Mouse (Mus musculus) myocyte (in vitro differentiated cells): ENCODE measurements at regions not wholly inside any gene's neighbourhood (a gene's known extent, or its start where the extent isn't known, plus 50 kb on each side); places are given as distances from the start of the nearest gene placed in this dataset.

Source experiments
- H3K27me3 ChIP-seq: one replicate; pipeline ENCODE4 v1.6.1; 2011; ENCODE audit not compliant: control insufficient read depth, insufficient read depth, insufficient read length
- H3K36me3 ChIP-seq: one replicate; pipeline ENCODE4 v1.6.1; 2011; ENCODE audit not compliant: control insufficient read depth, insufficient read depth
- H3K4me2 ChIP-seq: one replicate; pipeline ENCODE4 v1.6.1; 2011; ENCODE audit warnings: low read depth, control low read depth
- H3K4me3 ChIP-seq: one replicate; pipeline ENCODE4 v1.5.1; 2011; ENCODE audit warnings: mild to moderate bottlenecking, control low read depth, moderate library complexity
- H3K79me2 ChIP-seq: one replicate; pipeline ENCODE4 v1.6.1; 2011; ENCODE audit not compliant: control insufficient read depth, insufficient read depth
- H3ac ChIP-seq: one replicate; pipeline ENCODE4 v1.6.1; 2011; ENCODE audit not compliant: control insufficient read depth, insufficient read length
- CEBPB ChIP-seq: IDR thresholded peaks from 2 replicates; pipeline ENCODE4 v1.6.1; 2011; ENCODE audit warnings: mild to moderate bottlenecking, moderate library complexity; ENCODE audit not compliant: poor library complexity, insufficient read depth, severe bottlenecking
- E2F4 ChIP-seq: IDR thresholded peaks from one replicate; pipeline ENCODE4 v1.6.1; 2011; ENCODE audit warnings: mild to moderate bottlenecking, control low read depth, moderate library complexity; ENCODE audit not compliant: insufficient read depth
- MAX ChIP-seq: IDR thresholded peaks from one replicate; pipeline ENCODE4 v1.6.1; 2011; ENCODE audit warnings: low read depth, mild to moderate bottlenecking, control low read depth
- MYOD1 ChIP-seq, 3 experiments: IDR thresholded peaks; one replicate each; pipeline ENCODE4 v1.6.1; 2011; ENCODE audit warnings: control low read depth in 2 of 3, low read depth in 2 of 3, mild to moderate bottlenecking in 2 of 3, moderate library complexity in 1 of 3; ENCODE audit not compliant: insufficient read length in 2 of 3, control insufficient read depth in 1 of 3
- MYOG ChIP-seq, 3 experiments: IDR thresholded peaks; one replicate each; pipeline ENCODE4 v1.6.1; 2011; ENCODE audit warnings: control low read depth in 2 of 3, low read depth in 2 of 3, mild to moderate bottlenecking in 2 of 3; ENCODE audit not compliant: insufficient read length in 2 of 3, control insufficient read depth in 1 of 3, insufficient read depth in 1 of 3
- POLR2A ChIP-seq: IDR thresholded peaks from one replicate; pipeline ENCODE4 v1.6.1; 2011; ENCODE audit warnings: low read depth, mild to moderate bottlenecking, control low read depth, moderate library complexity; ENCODE audit not compliant: insufficient read length
- POLR2AphosphoS2 ChIP-seq: IDR thresholded peaks from one replicate; pipeline ENCODE4 v1.6.1; 2011; ENCODE audit warnings: low read depth, control low read depth; ENCODE audit not compliant: insufficient read length
- REST ChIP-seq: IDR thresholded peaks from one replicate; pipeline ENCODE4 v1.6.1; 2011; ENCODE audit warnings: mild to moderate bottlenecking, control low read depth, moderate library complexity; ENCODE audit not compliant: insufficient read depth, insufficient read length
- SRF ChIP-seq: IDR thresholded peaks from one replicate; pipeline ENCODE4 v1.6.1; 2011; ENCODE audit warnings: low read depth; ENCODE audit not compliant: control insufficient read depth, insufficient read length
- TCF12 ChIP-seq: IDR thresholded peaks from one replicate; pipeline ENCODE4 v1.6.1; 2011; ENCODE audit warnings: mild to moderate bottlenecking, control low read depth; ENCODE audit not compliant: poor library complexity, insufficient read depth, severe bottlenecking
- TCF3 ChIP-seq: IDR thresholded peaks from one replicate; pipeline ENCODE4 v1.6.1; 2011; ENCODE audit warnings: low read depth, control low read depth; ENCODE audit not compliant: insufficient read length
- USF1 ChIP-seq: IDR thresholded peaks from one replicate; pipeline ENCODE4 v1.6.1; 2011; ENCODE audit warnings: low read depth, mild to moderate bottlenecking, control low read depth, moderate library complexity

DNA sequence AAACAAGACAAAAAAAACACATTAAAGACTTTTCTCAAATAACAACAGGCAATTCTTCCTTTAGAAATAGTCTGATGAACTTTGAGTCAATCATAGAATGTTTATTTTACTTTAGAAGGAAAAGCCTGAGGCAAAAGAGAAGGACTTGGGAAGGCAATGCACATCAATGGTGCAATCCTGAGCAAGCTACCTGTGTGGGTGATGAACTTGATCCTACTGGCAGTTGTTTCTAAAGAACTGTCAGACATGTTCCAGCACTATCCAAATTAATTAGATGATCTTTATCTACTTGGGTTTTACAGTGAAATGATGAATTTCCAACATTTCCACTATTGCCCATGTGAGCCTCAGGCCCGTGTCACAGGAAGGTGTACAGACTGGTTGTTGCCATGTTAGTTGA is 87.9 kb upstream of the Etaa1 start:
- Histone ChIP-seq H3K79me2 (no peaks in the 10 kb centered on the region), H3K4me3 (no peak overlapping the region), H3ac (no peak overlapping the region), H3K4me2 (no peak overlapping the region), H3K36me3 (no peaks in the 10 kb centered on the region), H3K27me3 (no peaks in the 10 kb centered on the region)
- no peak for TF ChIP-seq USF1
- no peak for TF ChIP-seq REST
- no peak for TF ChIP-seq TCF12
- TF ChIP-seq MYOG (IDR thresholded peaks at IDR 0.05; ENCODE audit: control insufficient read depth in 1 of 3, insufficient read depth in 1 of 3, insufficient read length in 2 of 3, low read depth in 2 of 3): no peak
- no peak for TF ChIP-seq E2F4
- TF ChIP-seq SRF: no peak

DNA sequence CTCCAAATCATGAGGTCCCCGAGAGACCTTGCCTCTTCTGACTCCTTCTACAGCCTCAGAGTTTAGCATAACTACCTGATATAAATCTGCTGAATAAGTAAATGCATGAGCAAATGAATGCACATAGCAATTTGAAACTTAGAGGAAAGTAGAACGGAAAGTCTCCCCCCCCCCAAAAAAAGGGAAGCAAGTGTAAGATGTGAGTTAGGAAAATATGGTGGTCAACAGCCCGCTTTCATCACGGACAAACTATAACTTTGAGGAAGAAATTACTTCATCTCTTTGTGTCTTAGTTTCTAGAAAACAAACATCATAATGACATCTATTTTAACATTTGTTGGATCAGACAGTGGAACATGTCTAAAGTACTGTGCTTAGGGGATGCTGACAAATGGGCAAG is 77.4 kb upstream of the Etaa1 start:
- no peak overlapping the region for H3K4me2 ChIP-seq
- TF ChIP-seq USF1 (no peak), MYOG (IDR thresholded peaks at IDR 0.05; ENCODE audit: control insufficient read depth in 1 of 3, insufficient read depth in 1 of 3, insufficient read length in 2 of 3, low read depth in 2 of 3) (no peak), SRF (no peak), POLR2A (no peak), MAX (no peak), CEBPB (no peak), E2F4 (no peak), POLR2AphosphoS2 (no peak), REST (no peak), MYOD1 (IDR thresholded peaks at IDR 0.05; ENCODE audit: control insufficient read depth in 1 of 3, insufficient read length in 2 of 3, low read depth in 2 of 3) (no peak), TCF12 (no peak), TCF3 (no peak)

DNA sequence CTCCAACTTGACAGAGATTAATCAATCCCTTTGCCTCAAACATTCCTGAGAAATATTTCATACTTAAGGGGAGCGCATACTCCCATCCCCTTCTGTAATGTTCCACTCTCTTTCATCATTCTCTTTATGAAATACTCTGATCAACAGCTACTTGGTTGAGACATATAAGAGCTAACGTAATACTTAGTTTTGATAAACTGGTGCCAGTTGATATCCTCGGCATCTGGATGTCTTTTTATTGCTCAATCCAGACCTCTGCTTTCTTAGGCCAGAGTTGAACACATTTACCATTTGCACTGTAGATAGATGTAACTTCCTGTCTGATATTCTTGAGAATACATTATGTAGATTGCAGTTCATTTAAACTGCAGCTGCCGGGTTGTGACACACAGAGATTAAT is 68.4 kb upstream of the Etaa1 start:
- Histone ChIP-seq H3K36me3 (no peaks in the 10 kb centered on the region), H3ac (no peak overlapping the region), H3K27me3 (no peaks in the 10 kb centered on the region), H3K4me3 (no peak overlapping the region), H3K4me2 (no peak overlapping the region), H3K79me2 (no peaks in the 10 kb centered on the region)
- TF ChIP-seq MYOG (IDR thresholded peaks at IDR 0.05; ENCODE audit: control insufficient read depth in 1 of 3, insufficient read depth in 1 of 3, insufficient read length in 2 of 3, low read depth in 2 of 3): no peak
- TF ChIP-seq POLR2AphosphoS2: no peak
- no peak for TF ChIP-seq POLR2A
- no peak for TF ChIP-seq CEBPB
- no peak for TF ChIP-seq E2F4
- TF ChIP-seq MAX: no peak
- no peak for TF ChIP-seq TCF3
- TF ChIP-seq REST: no peak
- no peak for TF ChIP-seq SRF
- TF ChIP-seq USF1: no peak
- TF ChIP-seq TCF12: no peak
- TF ChIP-seq MYOD1 (IDR thresholded peaks at IDR 0.05; ENCODE audit: control insufficient read depth in 1 of 3, insufficient read length in 2 of 3, low read depth in 2 of 3): no peak

More for the DNA sequence above, 77.4 kb upstream of the Etaa1 start:
- H3K27me3 ChIP-seq: no peaks in the 10 kb centered on the region
- no peaks in the 10 kb centered on the region for H3K36me3 ChIP-seq
- H3ac ChIP-seq: no peak overlapping the region
- no peak overlapping the region for H3K4me3 ChIP-seq
- no peaks in the 10 kb centered on the region for H3K79me2 ChIP-seq

DNA sequence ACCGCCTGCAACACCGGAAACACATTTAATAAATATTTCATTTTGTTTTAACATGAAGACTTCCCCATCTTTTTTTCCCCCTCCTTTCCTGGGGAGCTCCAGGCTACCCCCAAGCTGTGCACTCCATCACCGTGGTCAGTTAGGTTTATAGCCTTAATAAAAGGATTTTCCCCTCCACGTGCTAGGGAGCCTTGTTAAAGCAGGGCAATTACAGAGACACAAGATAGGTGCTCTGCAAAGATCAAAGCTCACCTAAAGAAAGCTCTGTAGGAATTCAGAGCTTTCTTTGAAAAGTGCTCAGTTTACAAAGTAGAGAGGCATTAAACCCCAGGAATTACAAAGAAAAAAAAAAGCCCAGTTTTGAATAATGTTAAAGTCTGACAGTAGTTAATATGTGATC is 61.6 kb upstream of the Etaa1 start:
- Histone ChIP-seq H3ac (no peak overlapping the region), H3K4me3 (no peak overlapping the region), H3K4me2 (no peak overlapping the region), H3K79me2 (no peaks in the 10 kb centered on the region), H3K27me3 (no peaks in the 10 kb centered on the region), H3K36me3 (no peaks in the 10 kb centered on the region)
- TF ChIP-seq TCF12: no peak
- no peak for TF ChIP-seq REST
- no peak for TF ChIP-seq POLR2AphosphoS2
- TF ChIP-seq E2F4: no peak
- TF ChIP-seq TCF3: no peak

DNA sequence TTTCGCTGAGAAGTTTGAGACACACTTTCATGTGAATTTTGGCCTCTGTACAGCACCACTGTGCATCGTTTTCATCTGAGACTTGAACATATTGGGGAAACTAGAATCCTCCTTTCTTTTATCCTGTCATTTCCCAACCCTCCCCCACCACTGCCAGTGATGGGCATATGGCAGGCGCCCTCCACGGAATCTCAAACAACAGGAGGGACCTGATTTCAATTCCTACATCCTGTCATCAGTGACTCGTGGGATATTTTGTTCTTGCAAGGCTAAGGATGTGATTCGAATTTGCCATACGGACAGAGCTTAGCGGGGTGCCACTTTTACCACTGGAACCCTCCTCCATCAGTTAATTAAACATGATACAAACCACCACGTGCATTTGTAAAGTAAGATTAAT is 60.9 kb upstream of the Etaa1 start:
- Histone ChIP-seq H3ac (no peak overlapping the region), H3K36me3 (no peaks in the 10 kb centered on the region), H3K79me2 (no peaks in the 10 kb centered on the region), H3K27me3 (no peaks in the 10 kb centered on the region), H3K4me3 (no peak overlapping the region), H3K4me2 (no peak overlapping the region)
- TF ChIP-seq POLR2A (no peak), E2F4 (no peak), REST (no peak), USF1 (no peak), TCF3 (no peak), POLR2AphosphoS2 (no peak), TCF12 (no peak), CEBPB (no peak), SRF (no peak), MYOD1 (IDR thresholded peaks at IDR 0.05; ENCODE audit: control insufficient read depth in 1 of 3, insufficient read length in 2 of 3, low read depth in 2 of 3) (no peak), MYOG (IDR thresholded peaks at IDR 0.05; ENCODE audit: control insufficient read depth in 1 of 3, insufficient read depth in 1 of 3, insufficient read length in 2 of 3, low read depth in 2 of 3) (no peak), MAX (no peak)
